Mouse (Mus musculus): ENCODE measurements at regions not wholly inside any gene's neighbourhood (a gene's known extent, or its start where the extent isn't known, plus 50 kb on each side); places are given as distances from the start of the nearest gene placed in this dataset.
"Not testable (repeated sequence)": the region's sequence is repeated elsewhere in the genome, so short reads cannot be mapped to it uniquely, and the experiment has no call there.

GRCm38 (mm10) chr3:21774172-21774842 is 302.1 kb upstream of the Tbl1xr1 start:
- DNase-seq (ENCODE audit: low read depth in 1 of 2, low spot score in 2 of 2) = no peak
- WGBS = 91% methylated on average over 4 of the region's 4 CpGs
- no peaks in the 10 kb centered on the region for H3K27me3 ChIP-seq (ENCODE audit: control insufficient read depth, insufficient read depth, low read length)
- TF ChIP-seq CTCF (IDR thresholded peaks at IDR 0.05; ENCODE audit: extremely low read depth, insufficient read depth, insufficient read length, insufficient replicate concordance) (no peak), POLR2A (IDR thresholded peaks at IDR 0.05; ENCODE audit: low read depth, low read length) (no peak)
- H3K4me1 ChIP-seq (ENCODE audit: control insufficient read depth, insufficient read depth, insufficient read length) = no peaks in the 10 kb centered on the region
- H3K36me3 ChIP-seq (ENCODE audit: control insufficient read depth, insufficient read depth, low read length) = no peaks in the 10 kb centered on the region
- no peak overlapping the region for H3K4me3 ChIP-seq (ENCODE audit: extremely low read depth, insufficient read depth, insufficient read length)
- H3K27ac ChIP-seq (ENCODE audit: insufficient read depth, low read length) = no peak overlapping the region

GRCm38 (mm10) chr3:21778789-21779188 is 297.7 kb upstream of the Tbl1xr1 start:
- no peaks in the 10 kb centered on the region for H3K27me3 ChIP-seq (ENCODE audit: control insufficient read depth, insufficient read depth, low read length)
- no peak overlapping the region for H3K27ac ChIP-seq (ENCODE audit: insufficient read depth, low read length)
- WGBS = 92% methylated on average over 4 of the region's 4 CpGs
- no peak overlapping the region for H3K4me3 ChIP-seq (ENCODE audit: extremely low read depth, insufficient read depth, insufficient read length)
- H3K36me3 ChIP-seq (ENCODE audit: control insufficient read depth, insufficient read depth, low read length) = no peaks in the 10 kb centered on the region
- TF ChIP-seq POLR2A (IDR thresholded peaks at IDR 0.05; ENCODE audit: low read depth, low read length) = no peak
- no peak for TF ChIP-seq CTCF (IDR thresholded peaks at IDR 0.05; ENCODE audit: extremely low read depth, insufficient read depth, insufficient read length, insufficient replicate concordance)
- H3K4me1 ChIP-seq (ENCODE audit: control insufficient read depth, insufficient read depth, insufficient read length) = no peaks in the 10 kb centered on the region
- no peak for DNase-seq (ENCODE audit: low read depth in 1 of 2, low spot score in 2 of 2)

GRCm38 (mm10) chr3:21791983-21792631 is 284.3 kb upstream of the Tbl1xr1 start:
- H3K27me3 ChIP-seq (ENCODE audit: control insufficient read depth, insufficient read depth, low read length) = no peaks in the 10 kb centered on the region
- H3K4me1 ChIP-seq (ENCODE audit: control insufficient read depth, insufficient read depth, insufficient read length) = no peaks in the 10 kb centered on the region
- no peak overlapping the region for H3K27ac ChIP-seq (ENCODE audit: insufficient read depth, low read length)
- no peak for DNase-seq (ENCODE audit: low read depth in 1 of 2, low spot score in 2 of 2)
- WGBS = 83% methylated on average over 4 of the region's 4 CpGs
- no peak overlapping the region for H3K4me3 ChIP-seq (ENCODE audit: extremely low read depth, insufficient read depth, insufficient read length)
- TF ChIP-seq POLR2A (IDR thresholded peaks at IDR 0.05; ENCODE audit: low read depth, low read length) (no peak), CTCF (IDR thresholded peaks at IDR 0.05; ENCODE audit: extremely low read depth, insufficient read depth, insufficient read length, insufficient replicate concordance) (no peak)
- H3K36me3 ChIP-seq (ENCODE audit: control insufficient read depth, insufficient read depth, low read length) = no peaks in the 10 kb centered on the region

- DNase-seq (ENCODE audit: low read depth in 1 of 2, low spot score in 2 of 2) = no peak
- Histone ChIP-seq H3K4me1 (ENCODE audit: control insufficient read depth, insufficient read depth, insufficient read length) (no peaks in the 10 kb centered on the region), H3K27me3 (ENCODE audit: control insufficient read depth, insufficient read depth, low read length) (no peaks in the 10 kb centered on the region), H3K27ac (ENCODE audit: insufficient read depth, low read length) (no peak overlapping the region), H3K4me3 (ENCODE audit: extremely low read depth, insufficient read depth, insufficient read length) (no peak overlapping the region), H3K36me3 (ENCODE audit: control insufficient read depth, insufficient read depth, low read length) (no peaks in the 10 kb centered on the region)
- 90% methylated on average over 1 of the region's 1 CpGs for WGBS
- no peak for TF ChIP-seq POLR2A (IDR thresholded peaks at IDR 0.05; ENCODE audit: low read depth, low read length)
- no peak for TF ChIP-seq CTCF (IDR thresholded peaks at IDR 0.05; ENCODE audit: extremely low read depth, insufficient read depth, insufficient read length, insufficient replicate concordance)
These were observed 278.3 kb upstream of the Tbl1xr1 start for GRCm38 (mm10) chr3:21798139-21798538.

GRCm38 (mm10) chr3:21803886-21804285 is 272.6 kb upstream of the Tbl1xr1 start:
- H3K27ac ChIP-seq (ENCODE audit: insufficient read depth, low read length); H3K4me3 ChIP-seq (ENCODE audit: extremely low read depth, insufficient read depth, insufficient read length); H3K27me3 ChIP-seq (ENCODE audit: control insufficient read depth, insufficient read depth, low read length); DNase-seq (ENCODE audit: low read depth in 1 of 2, low spot score in 2 of 2); H3K4me1 ChIP-seq (ENCODE audit: control insufficient read depth, insufficient read depth, insufficient read length); H3K36me3 ChIP-seq (ENCODE audit: control insufficient read depth, insufficient read depth, low read length): not testable (repeated sequence)
- WGBS = 86% methylated on average over 2 of the region's 2 CpGs

- no peaks in the 10 kb centered on the region for H3K27me3 ChIP-seq (ENCODE audit: control insufficient read depth, insufficient read depth, low read length)
- WGBS = 43% methylated on average over 2 of the region's 2 CpGs
- H3K4me3 ChIP-seq (ENCODE audit: extremely low read depth, insufficient read depth, insufficient read length) = no peak overlapping the region
- TF ChIP-seq CTCF (IDR thresholded peaks at IDR 0.05; ENCODE audit: extremely low read depth, insufficient read depth, insufficient read length, insufficient replicate concordance) (no peak), POLR2A (IDR thresholded peaks at IDR 0.05; ENCODE audit: low read depth, low read length) (no peak)
- DNase-seq (ENCODE audit: low read depth in 1 of 2, low spot score in 2 of 2) = peak in 1 of 2 experiments; percentile 27
- H3K4me1 ChIP-seq (ENCODE audit: control insufficient read depth, insufficient read depth, insufficient read length) = peaks cover 3% of the 10 kb centered on the region; the same call in 1 of the 2 replicates
- no peak overlapping the region for H3K27ac ChIP-seq (ENCODE audit: insufficient read depth, low read length)
- no peaks in the 10 kb centered on the region for H3K36me3 ChIP-seq (ENCODE audit: control insufficient read depth, insufficient read depth, low read length)
These were observed 269.8 kb upstream of the Tbl1xr1 start for GRCm38 (mm10) chr3:21806494-21807157.

GRCm38 (mm10) chr3:21808539-21808938 is 267.9 kb upstream of the Tbl1xr1 start:
- Histone ChIP-seq H3K4me1 (ENCODE audit: control insufficient read depth, insufficient read depth, insufficient read length) (peaks cover 3% of the 10 kb centered on the region; the same call in 1 of the 2 replicates), H3K4me3 (ENCODE audit: extremely low read depth, insufficient read depth, insufficient read length) (no peak overlapping the region), H3K36me3 (ENCODE audit: control insufficient read depth, insufficient read depth, low read length) (no peaks in the 10 kb centered on the region), H3K27ac (ENCODE audit: insufficient read depth, low read length) (no peak overlapping the region), H3K27me3 (ENCODE audit: control insufficient read depth, insufficient read depth, low read length) (no peaks in the 10 kb centered on the region)
- DNase-seq (ENCODE audit: low read depth in 1 of 2, low spot score in 2 of 2) = no peak
- 46% methylated on average over 2 of the region's 2 CpGs for WGBS
- TF ChIP-seq POLR2A (IDR thresholded peaks at IDR 0.05; ENCODE audit: low read depth, low read length) (no peak), CTCF (IDR thresholded peaks at IDR 0.05; ENCODE audit: extremely low read depth, insufficient read depth, insufficient read length, insufficient replicate concordance) (no peak)

Measured in spleen, adult 2 months (tissue).